Mouse (Mus musculus) heart, postnatal 36 days (tissue): ENCODE results near the gene Morf4l2. TPM values are rescaled to one million over a fixed set of nuclear protein-coding genes. Genes with fewer than 3 reads are reported as not detected.
"Not testable (repeated sequence)": the region's sequence is repeated elsewhere in the genome, so short reads cannot be mapped to it uniquely, and the experiment has no call there.

Experiments used
- DNase-seq, 2 experiments: peaks; one replicate each; pipeline ENCODE4 v3.0.0; 2021 to 2022
- intact Hi-C: fragments of 180-260 bp; cut with DNase I; formaldehyde crosslinking; loops from one replicate; pipeline ENCODE4 v1.15.1; 2025
- total RNA-seq, 2 experiments: library from RNA; stranded (reverse); gene quantifications; 2 replicates each; pipeline ENCODE4 v1.2.3; 2021

Morf4l2 gene
- total RNA-seq: 10 to 100 TPM; 89.8 to 91.8 TPM

DNA sequence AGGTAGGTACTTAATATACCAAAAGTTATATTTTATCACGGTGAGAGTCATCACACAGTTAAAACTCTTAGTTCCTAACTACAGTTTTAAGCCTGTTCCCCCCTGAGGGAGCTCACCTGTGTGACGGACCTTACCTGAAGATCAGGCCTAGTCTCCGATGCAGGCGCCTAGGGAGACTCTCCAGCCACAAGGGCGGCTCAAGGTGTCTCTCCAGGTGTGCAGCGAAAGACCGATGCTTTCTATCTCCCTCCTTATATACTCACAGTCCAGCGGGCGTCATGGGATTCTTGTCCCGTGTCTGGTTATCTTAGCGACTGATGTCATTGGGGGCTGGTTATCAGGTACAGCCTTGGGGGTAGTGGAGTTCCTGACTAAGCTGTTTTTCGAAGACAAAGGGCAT is at the start of gene Morf4l2:
TSS of gene Morf4l2 (minus strand) at position 232 of the 400 bp plus-strand sequence.
- intact Hi-C loops: loop anchor here (5.0 kb wide), 1 partner anchor 399 kb away; no protein-coding TSS in a partner anchor
- DNase-seq: no peak

DNA sequence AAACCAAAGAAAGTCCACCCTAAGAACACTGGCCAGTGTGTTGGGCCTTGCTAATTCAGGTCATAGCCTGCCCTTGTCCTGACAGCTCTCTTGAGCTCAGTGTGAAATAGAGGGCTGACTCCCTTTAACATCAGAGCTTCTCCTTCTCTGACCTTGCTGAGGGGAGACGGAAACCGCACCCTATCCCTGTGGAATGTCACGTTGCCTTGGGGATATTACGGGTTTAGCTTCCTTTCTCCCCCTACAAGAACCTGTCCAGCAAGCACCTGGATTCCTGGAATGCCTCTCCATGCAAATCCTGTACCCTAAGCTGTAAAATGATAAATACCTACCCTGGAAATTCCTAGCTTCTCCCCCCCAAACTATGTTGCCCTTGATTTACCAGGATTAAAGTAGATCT is 46.0 kb upstream of the Morf4l2 start:
- intact Hi-C loops: no loop called here
- no peak for DNase-seq

DNA sequence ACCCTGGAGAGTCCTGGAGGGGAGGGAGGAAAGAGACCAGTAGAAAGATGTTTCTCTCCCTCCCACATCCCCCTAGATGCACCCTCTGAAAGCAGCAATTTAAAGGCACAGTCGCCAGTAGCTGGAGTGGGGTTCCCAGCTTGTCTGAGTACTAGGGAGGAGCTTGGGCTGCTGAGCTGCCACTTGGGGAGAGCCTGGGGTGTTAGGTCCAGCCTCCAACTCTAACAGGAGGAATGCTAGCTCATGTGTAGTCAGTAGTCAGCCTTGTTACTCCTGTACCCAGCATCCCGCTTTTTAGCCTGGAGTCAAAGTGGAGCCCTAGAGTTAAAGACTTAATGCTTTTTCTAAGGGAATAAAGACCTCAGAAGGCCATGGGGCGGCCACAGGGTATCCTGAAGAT is 36.6 kb upstream of the Morf4l2 start, which contains the start of gene Glra4:
TSS of gene Glra4 (minus strand) at position 101 of the 400 bp plus-strand sequence.
- intact Hi-C loops: no loop called here
- DNase-seq: no peak

DNA sequence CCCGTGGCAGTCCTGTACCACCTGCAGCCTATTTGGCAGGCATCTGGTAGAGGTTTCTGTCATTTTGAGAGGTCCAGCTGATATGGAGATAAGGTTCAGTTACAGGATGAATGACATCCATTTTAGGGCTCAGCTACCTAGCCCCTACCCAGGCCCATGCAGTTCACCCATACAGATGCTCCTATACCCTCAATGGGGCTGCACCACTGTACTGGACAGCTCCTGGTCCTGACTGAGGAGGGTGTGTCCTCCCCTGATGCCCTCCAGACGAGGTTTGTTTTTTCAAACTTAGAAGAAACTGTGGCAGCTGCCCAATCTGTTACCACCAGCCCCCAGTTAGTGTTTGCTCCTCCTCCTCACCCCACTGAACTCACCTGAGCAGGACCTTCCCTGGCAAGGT is 35.8 kb upstream of the Morf4l2 start:
- intact Hi-C loops: no loop called here
- DNase-seq: no peak

DNA sequence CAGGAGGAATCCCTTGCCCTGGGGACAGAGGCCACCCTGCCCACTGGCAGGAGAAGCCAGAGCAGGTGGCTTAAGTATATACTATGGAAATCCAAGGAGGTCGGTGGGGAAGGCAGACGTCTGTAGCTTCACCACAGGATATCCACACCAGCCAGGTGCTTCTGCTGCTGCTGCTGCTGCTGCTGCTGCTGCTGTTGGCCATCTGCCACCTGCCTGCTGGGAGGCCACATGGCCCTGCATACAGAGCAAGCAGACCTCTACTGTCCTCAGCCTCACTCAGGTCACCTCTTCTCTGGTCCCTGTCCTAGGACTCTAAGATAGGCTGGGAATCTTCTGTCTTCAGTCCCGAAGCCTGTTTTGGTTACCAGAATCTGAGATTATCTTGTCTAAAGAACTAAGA is 34.6 kb upstream of the Morf4l2 start:
- no peak for DNase-seq
- intact Hi-C loops: no loop called here

- intact Hi-C loops: no loop called here
- peak; percentile 3 to 8 for DNase-seq
Measured at GRCm38 (mm10) chrX:136773035-136773434, 29.5 kb upstream of the Morf4l2 start.

- DNase-seq: no peak
- intact Hi-C loops: loop anchor here (5.0 kb wide), 1 partner anchor 61 kb away; the partner anchor contains the start of gene Plp1
Measured at GRCm38 (mm10) chrX:136761103-136762074, 17.9 kb upstream of the Morf4l2 start.

GRCm38 (mm10) chrX:136755464-136755863 is 12.0 kb upstream of the Morf4l2 start:
- intact Hi-C loops: no loop called here
- no peak for DNase-seq

DNA sequence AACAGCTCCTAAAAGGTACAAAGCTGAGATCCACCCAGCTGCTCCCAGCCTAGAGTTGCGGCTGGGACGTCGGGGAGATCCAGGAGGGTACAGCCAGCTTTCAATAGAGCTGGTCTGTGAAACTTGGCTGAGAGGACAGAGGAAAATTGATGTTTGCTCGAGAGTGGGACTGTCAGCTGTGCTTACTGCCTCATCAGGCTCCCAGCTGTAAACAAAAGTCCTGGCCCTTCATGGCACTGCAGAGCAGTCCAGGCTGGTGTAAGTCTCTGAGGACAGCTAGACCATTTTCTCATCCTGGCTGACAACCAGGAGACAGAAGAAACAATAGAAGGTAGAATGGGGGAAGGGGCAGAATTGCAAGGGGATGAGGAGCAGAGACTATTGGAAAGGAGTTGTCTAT is 5.8 kb upstream of the Morf4l2 start:
- intact Hi-C loops: no loop called here
- DNase-seq: no peak

DNA sequence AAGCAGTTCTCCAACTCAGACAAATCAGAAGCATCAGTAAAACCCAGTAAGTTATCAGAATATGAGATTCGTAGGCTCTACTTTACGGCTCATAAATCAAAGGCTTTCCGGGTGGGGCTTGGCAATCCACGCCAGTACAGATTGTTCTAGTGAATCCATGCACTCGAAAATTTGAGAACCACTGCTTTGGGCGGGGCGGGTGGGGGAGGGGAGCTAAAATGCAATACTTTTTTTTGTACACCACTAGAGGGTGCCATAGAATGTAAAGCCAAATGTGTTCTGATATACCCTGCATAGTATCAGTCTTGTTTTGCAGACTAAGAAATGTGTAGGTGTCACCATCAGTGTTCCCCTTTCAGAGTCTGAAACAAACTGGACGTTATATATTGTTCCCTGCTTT is 1.2 kb upstream of the Morf4l2 start:
- no peak for DNase-seq

GRCm38 (mm10) chrX:136742661-136743103 is 808 bp downstream of the Morf4l2 start:
- intact Hi-C loops: loop anchor here (1.0 to 5.0 kb wide), 2 partner anchors 78 to 400 kb away; no protein-coding TSS in a partner anchor
- DNase-seq: peak; percentile 56 to 57

More for the DNA sequence above, 1.2 kb upstream of the Morf4l2 start:
- intact Hi-C loops: loop anchor here (1.0 to 5.0 kb wide), 2 partner anchors 271 to 398 kb away; no protein-coding TSS in a partner anchor

DNA sequence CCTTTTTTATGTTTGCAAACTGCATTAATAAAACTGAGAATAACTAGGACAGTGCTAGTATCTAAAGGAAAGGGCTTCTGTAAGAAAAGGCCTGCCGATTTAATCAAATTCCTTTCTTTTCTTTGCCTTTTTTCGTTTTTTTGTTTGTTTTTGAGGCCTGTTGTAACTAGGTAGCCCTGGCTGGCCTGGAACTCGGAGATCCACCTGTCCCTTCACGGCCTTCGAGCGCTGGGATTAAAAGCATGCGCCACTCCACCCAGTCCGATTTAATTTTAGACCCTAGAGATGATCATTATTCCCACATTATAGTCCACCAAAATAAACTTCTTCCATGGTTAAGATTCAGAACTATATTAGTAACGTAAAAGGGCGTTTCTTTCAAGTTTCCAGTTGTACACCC is 1.2 kb downstream of the Morf4l2 start:
- intact Hi-C loops: loop anchor here (1.0 to 5.0 kb wide), 2 partner anchors 78 to 400 kb away; no protein-coding TSS in a partner anchor
- peak in 1 of 2 experiments; percentile 14 for DNase-seq

GRCm38 (mm10) chrX:136741651-136742201 is 1.8 kb downstream of the Morf4l2 start:
- intact Hi-C loops: loop anchor here (1.0 to 5.0 kb wide), 2 partner anchors 79 to 401 kb away; no protein-coding TSS in a partner anchor
- peak; percentile 82 to 86 for DNase-seq

- peak; percentile 82 to 83 for DNase-seq
- intact Hi-C loops: loop anchor here (5.0 kb wide), 1 partner anchor 401 kb away; no protein-coding TSS in a partner anchor
Measured at GRCm38 (mm10) chrX:136740791-136741650, 2.5 kb downstream of the Morf4l2 start.

DNA sequence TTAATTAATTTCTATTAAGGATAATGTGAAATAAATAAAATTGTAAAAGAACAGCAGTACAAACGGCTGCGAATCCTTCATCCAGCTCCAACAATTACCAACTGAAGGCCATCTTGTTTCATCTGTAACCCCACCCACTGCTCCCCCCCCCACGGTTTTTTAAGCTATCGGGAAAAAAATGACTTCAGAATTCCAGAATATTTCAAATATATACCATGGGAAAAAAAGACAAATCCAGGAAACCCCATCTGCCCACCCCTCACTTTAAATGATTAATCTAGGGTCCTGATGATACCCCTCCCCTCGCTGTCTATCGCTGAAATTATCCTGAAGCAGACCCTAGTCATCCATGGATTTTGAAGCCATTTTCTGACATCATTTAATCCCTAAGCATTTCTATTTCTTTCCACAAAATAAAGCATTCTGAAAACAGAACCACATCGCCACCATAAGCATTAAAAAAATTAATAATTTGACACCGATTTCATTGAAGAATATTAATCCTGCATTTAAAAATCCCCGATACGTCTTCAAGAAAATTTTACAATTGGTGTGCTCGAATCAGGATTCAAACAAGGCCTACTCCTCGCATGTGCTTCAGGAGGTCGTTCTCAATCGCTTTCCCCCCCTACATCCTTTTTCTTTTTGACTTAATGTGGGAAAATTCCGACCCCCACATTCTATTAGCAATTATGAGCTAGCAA is 3.3 kb downstream of the Morf4l2 start:
- no peak for DNase-seq
- intact Hi-C loops: loop anchor here (5.0 kb wide), 1 partner anchor 402 kb away; no protein-coding TSS in a partner anchor

GRCm38 (mm10) chrX:136732016-136732415 is 11.5 kb downstream of the Morf4l2 start:
- no peak for DNase-seq
- intact Hi-C loops: no loop called here

GRCm38 (mm10) chrX:136714742-136715474 is 28.6 kb downstream of the Morf4l2 start:
- DNase-seq, intact Hi-C loops: not testable (repeated sequence)

DNA sequence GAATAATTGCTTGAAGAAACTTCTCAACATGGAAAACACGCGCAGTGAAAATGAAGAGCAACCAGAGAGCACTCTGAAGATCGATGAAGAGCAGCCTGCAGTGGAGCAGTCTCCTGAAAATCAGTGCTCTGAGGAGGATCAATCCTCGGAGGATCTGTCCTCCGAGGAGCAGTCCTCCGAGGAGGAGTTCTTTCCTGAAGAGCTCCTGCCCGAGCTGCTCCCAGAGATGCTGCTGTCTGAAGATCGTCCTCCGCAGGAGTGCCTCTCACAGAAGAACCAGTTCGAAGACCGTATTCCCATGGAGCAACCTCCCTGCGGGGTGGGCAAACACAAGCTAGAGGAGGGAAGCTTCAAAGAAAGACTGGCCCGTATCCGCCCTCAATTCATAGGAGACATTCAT is 34.7 kb downstream of the Morf4l2 start:
- intact Hi-C loops: no loop called here

More for the DNA sequence above, 34.7 kb downstream of the Morf4l2 start:
- DNase-seq: no peak
